Mouse (Mus musculus) neural tube, embryonic 15.5 days (tissue): ENCODE measurements around the gene Zer1. TPM values are rescaled to one million over a fixed set of nuclear protein-coding genes. Genes with fewer than 3 reads are reported as not detected.

ENCODE experiments used
- ATAC-seq: fragments of 200-750 bp; cut with Nextera tagmentation; 2 replicates; pipeline ENCODE4 v1.8.0; 2017; ENCODE audit warnings: mild to moderate bottlenecking, moderate TSS enrichment, moderate library complexity; ENCODE audit not compliant: low FRiP score
- H3K27ac ChIP-seq: fragments of 300-500 bp; sonication (generic); replicated peaks from 2 replicates; pipeline ENCODE4 v1.5.1; 2015; ENCODE audit warnings: mild to moderate bottlenecking, inconsistent platforms
- H3K27me3 ChIP-seq: fragments of 300-500 bp; sonication (generic); replicated peaks from 2 replicates; pipeline ENCODE4 v1.6.1; 2015; ENCODE audit warnings: inconsistent platforms
- H3K36me3 ChIP-seq: fragments of 300-500 bp; sonication (generic); 2 replicates; pipeline ENCODE4 v1.6.1; 2015; ENCODE audit warnings: inconsistent platforms
- H3K4me1 ChIP-seq: fragments of 300-500 bp; sonication (generic); 2 replicates; pipeline ENCODE4 v1.6.1; 2015; ENCODE audit warnings: inconsistent platforms
- H3K4me2 ChIP-seq: fragments of 300-500 bp; sonication (generic); 2 replicates; pipeline ENCODE4 v1.6.1; 2015; ENCODE audit warnings: inconsistent platforms, mild to moderate bottlenecking, moderate library complexity
- H3K4me3 ChIP-seq: fragments of 300-500 bp; sonication (generic); replicated peaks from 2 replicates; pipeline ENCODE4 v1.5.1; 2015; ENCODE audit warnings: mild to moderate bottlenecking, inconsistent platforms
- H3K9ac ChIP-seq: fragments of 300-500 bp; sonication (generic); replicated peaks from 2 replicates; pipeline ENCODE4 v1.6.1; 2015; ENCODE audit warnings: mild to moderate bottlenecking, inconsistent platforms
- H3K9me3 ChIP-seq: fragments of 300-500 bp; sonication (generic); replicated peaks from 2 replicates; pipeline ENCODE4 v1.6.1; 2016; ENCODE audit warnings: inconsistent platforms
- WGBS: fragments of 180-500 bp; shearing (Covaris S2); methylation state at CpG from one replicate; pipeline ENCODE4 v1.1.7; 2015; ENCODE audit warnings: mixed read lengths; 5-methylcytosine and 5-hydroxymethylcytosine counted together
- polyA plus RNA-seq: library from polyadenylated mRNA; unstranded; fragments of >200 nt; fragmentation: Nextera tagmentation; extraction: Ambion mirVana; gene quantifications from 2 replicates; pipeline ENCODE4 v1.2.1, GENCODE M21; 2015

The Zer1 gene
- polyA plus RNA-seq, 1 experiment from 2014 or later = 14.5 TPM

DNA sequence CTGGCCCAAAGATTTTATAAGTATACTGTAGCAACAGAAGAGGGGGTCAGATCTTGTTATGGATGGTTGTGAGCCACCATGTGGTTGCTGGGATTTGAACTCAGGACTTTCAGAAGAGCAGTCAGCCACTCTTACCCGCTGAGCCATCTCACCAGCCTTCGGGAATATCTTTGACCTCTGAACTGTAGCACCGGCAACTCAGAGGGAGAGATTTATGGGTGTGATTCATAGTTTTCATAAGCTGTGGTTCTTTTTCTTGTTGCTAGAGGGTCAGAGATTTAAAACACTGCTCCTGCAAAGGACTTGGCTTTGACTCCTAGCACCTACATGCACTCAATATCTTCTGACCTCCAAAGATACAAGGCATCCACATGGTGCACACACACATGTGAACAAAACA lies 48.8 kb downstream of the Zer1 start:
- 72% methylated on average over 3 of the region's 3 CpGs for WGBS
- Histone ChIP-seq H3K36me3 (peaks cover 15% of the 10 kb centered on the region), H3K4me2 (no peak overlapping the region), H3K9ac (no peak overlapping the region), H3K27me3 (no peaks in the 10 kb centered on the region), H3K27ac (no peak overlapping the region), H3K4me1 (peaks cover 13% of the 10 kb centered on the region), H3K4me3 (no peak overlapping the region), H3K9me3 (no peaks in the 10 kb centered on the region)
- no peak for ATAC-seq

DNA sequence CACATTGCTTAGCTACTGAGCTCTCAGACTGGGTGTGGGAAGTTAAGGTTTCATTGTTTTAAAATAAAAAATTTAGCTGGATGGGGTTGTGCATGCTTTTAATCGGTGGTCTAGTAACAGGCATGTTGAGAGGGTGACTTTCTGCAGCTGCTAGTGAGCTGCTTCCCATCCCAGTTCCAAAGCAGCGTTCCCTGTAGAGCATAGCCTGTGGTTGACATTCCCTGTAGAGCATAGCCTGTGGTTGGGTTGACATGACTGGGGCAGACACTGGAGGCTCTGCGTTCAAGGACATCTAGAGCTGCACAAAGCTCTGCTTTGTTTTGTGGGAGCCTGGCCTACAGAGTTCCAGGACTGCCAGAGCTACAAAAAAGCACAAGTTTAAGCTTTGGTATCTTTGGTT lies 51.1 kb downstream of the Zer1 start:
- no peak overlapping the region for H3K4me2 ChIP-seq
- H3K27ac ChIP-seq = no peak overlapping the region
- no peaks in the 10 kb centered on the region for H3K9me3 ChIP-seq
- no peak overlapping the region for H3K9ac ChIP-seq
- H3K4me3 ChIP-seq = no peak overlapping the region
- WGBS = 77% methylated on average over 3 of the region's 3 CpGs
- ATAC-seq = no peak
- H3K4me1 ChIP-seq = peaks cover 18% of the 10 kb centered on the region
- H3K27me3 ChIP-seq = no peaks in the 10 kb centered on the region
- peaks cover 30% of the 10 kb centered on the region for H3K36me3 ChIP-seq

DNA sequence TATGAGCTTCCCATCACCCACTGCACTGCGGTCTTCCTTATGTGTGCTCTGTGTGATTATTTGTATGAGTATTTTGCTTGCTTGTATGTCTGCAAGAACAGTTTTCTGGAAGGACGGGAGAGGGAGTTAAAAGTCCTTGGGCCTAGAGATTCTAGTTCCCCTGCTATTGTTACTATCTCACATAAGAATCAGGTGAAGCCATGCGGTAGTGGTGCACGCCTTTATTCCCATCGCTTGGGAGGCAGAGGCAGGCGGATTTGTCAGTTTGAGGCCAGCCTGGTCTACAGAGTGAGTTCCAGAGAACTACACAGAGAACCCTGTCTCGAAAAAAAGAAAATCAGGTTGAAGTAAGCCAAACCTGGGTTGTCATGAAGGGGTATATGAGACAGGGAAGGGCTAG lies 51.5 kb downstream of the Zer1 start:
- H3K9ac ChIP-seq = no peak overlapping the region
- no peaks in the 10 kb centered on the region for H3K27me3 ChIP-seq
- no peak overlapping the region for H3K27ac ChIP-seq
- H3K9me3 ChIP-seq = no peaks in the 10 kb centered on the region
- H3K36me3 ChIP-seq = peaks cover 30% of the 10 kb centered on the region
- no peak overlapping the region for H3K4me3 ChIP-seq
- no peak for ATAC-seq
- WGBS = 77% methylated on average over 7 of the region's 7 CpGs
- peaks cover 19% of the 10 kb centered on the region for H3K4me1 ChIP-seq
- no peak overlapping the region for H3K4me2 ChIP-seq

DNA sequence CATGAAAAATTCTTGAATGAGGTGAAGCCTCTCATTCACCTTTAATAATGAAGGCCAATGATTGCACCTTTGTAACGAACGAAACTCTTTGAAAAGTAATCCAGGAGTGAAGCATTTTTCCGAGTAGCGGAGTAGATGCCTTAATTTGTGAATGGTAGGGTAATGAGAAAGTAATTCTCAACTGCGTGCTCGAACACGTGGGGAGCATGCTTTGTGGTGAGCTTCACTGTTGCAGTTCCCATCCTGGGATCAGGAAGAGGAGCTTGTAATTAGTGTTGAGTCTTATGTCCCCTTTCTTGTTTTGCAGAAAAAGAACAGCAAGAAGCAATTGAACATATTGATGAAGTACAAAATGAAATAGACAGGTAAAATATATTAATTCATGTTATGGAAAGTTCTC lies 56.4 kb downstream of the Zer1 start:
- Histone ChIP-seq H3K9ac (peak overlapping the region; percentile 99), H3K27me3 (no peaks in the 10 kb centered on the region), H3K4me3 (peak overlapping the region; percentile 95), H3K9me3 (no peaks in the 10 kb centered on the region), H3K27ac (no peak overlapping the region), H3K4me1 (peaks cover 26% of the 10 kb centered on the region), H3K36me3 (peaks cover 23% of the 10 kb centered on the region), H3K4me2 (peak overlapping the region; percentile 76)
- ATAC-seq = no peak
- WGBS = 15% methylated on average over 7 of the region's 7 CpGs

DNA sequence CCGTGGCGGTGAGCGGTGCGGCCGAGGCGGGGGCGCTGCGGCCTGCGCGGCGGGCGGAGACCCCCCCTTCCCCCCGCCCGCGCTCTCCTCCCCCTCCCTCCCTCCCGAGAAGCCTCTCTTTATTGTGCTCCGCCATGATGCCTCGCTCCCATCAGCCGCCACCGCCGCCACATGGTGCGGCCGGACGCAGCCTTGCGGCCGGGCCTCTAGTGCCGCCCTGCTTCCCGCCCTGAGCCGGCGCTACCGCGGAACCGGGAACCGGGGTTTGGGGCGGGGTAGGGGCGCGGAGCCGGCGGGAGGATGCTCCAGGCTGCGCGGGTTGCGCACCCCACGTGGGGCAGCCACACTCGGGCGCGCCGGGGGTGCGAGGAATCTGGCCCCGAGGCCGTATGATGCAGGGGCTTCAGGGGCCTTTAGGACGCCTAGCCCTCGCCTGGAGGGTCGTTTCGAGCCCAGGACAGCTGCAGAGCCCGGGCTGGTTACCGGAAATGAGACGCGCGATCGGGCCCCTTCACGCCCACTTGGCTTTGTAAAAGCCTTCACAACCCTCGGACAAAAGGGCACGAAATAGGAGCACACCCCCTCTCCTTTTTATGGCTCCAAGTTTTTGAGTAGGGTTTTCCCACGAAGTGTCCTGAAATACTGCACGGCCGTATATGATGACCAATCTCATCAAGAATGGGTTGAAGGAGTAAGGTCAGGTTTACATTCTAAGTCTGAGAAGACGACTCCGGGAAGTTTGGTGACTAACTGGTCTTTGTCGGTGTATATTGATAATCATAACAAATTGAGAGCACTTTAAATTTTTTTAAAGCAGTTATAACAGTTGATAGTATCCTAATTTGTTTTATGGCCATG lies 57.1 kb downstream of the Zer1 start:
- Histone ChIP-seq H3K9me3 (no peaks in the 10 kb centered on the region), H3K36me3 (peaks cover 16% of the 10 kb centered on the region), H3K4me1 (peaks cover 33% of the 10 kb centered on the region), H3K9ac (peak overlapping the region; percentile 99), H3K27ac (peak overlapping the region; percentile 100), H3K27me3 (no peaks in the 10 kb centered on the region), H3K4me3 (peak overlapping the region; percentile 95), H3K4me2 (peak overlapping the region; percentile 76)
- under 1% methylated on average over 46 of the region's 69 CpGs for WGBS
- peak; percentile 74 for ATAC-seq

DNA sequence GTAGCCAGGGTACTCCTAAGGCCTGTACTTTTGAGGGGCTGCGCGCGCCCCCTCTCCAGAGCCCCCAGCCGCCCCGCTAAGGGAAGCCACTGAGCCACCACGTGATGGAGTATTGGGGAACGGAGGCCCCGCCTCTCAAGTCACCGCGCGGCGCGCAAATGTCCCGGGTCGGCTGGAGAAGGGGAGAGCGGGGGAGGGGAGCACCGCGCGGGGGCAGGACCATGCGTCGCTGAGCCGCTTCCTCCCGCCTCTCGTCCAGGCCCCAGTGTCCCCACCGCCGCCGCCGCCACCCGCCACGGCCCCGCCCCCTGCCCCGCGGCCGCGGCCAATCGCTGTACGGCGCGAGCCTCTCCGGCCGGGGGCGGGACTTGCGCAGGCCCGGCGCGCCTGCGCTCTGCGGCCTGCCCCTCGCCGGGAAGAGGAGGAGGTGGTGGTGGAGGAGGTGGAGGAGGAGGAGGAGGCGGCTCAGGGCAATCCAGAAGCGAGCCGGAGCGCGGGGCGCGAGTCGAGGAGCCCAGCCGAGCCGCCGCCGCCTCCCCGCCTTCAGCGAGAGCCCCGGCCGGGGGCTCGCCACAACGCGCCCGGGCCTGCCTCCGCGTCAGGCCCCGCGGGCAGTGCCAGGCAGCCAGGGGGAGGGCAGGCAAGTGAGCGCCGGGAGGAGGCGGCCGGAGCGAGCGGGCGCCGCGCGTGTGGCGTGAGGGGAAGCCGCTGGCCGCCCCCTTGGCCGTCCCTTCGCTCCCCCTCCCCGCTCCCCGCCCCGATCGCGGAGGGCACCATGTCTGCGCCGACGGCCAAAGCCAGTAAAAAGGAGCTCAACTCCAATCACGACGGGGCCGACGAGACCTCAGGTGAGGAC lies 58.1 kb downstream of the Zer1 start:
- H3K4me3 ChIP-seq = peak overlapping the region; percentile 95
- under 1% methylated on average over 59 of the region's 101 CpGs for WGBS
- ATAC-seq = peak; percentile 96

DNA sequence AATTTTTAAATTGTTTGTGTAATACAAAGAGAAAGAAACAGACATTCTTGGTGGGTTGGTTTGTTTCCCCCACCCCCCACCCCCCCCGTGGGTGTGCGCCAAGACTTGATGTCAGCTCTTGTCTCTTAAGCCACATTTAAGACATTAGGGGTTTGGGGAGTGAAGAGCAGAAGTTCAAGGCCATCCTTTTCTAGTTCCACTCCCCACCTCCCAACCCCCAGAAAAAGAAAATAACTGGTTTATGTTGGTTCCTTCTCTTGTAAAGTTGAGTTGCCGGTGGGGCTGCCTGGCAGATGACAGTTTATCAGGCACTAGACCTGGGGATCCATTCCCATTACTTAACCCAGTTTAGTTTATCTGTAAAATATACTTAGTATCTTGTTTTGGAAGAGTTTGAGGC lies 60.1 kb downstream of the Zer1 start:
- no peak overlapping the region for H3K4me3 ChIP-seq
- ATAC-seq = no peak
- no peak overlapping the region for H3K27ac ChIP-seq
- 0 out of 2 replicates have a peak, but pooled peaks cover 3% of the 10 kb centered on the region for H3K36me3 ChIP-seq
- H3K4me1 ChIP-seq = peaks cover 45% of the 10 kb centered on the region
- 48% methylated on average over 3 of the region's 3 CpGs for WGBS
- no peaks in the 10 kb centered on the region for H3K9me3 ChIP-seq
- H3K9ac ChIP-seq = no peak overlapping the region
- H3K27me3 ChIP-seq = no peaks in the 10 kb centered on the region
- H3K4me2 ChIP-seq = no peak overlapping the region

More for the DNA sequence above, 58.1 kb downstream of the Zer1 start:
- Histone ChIP-seq H3K9me3 (no peaks in the 10 kb centered on the region), H3K9ac (peak overlapping the region; percentile 99), H3K36me3 (peaks cover 16% of the 10 kb centered on the region), H3K27ac (peak overlapping the region; percentile 100), H3K27me3 (no peaks in the 10 kb centered on the region), H3K4me1 (peaks cover 42% of the 10 kb centered on the region), H3K4me2 (peak overlapping the region; percentile 76)

DNA sequence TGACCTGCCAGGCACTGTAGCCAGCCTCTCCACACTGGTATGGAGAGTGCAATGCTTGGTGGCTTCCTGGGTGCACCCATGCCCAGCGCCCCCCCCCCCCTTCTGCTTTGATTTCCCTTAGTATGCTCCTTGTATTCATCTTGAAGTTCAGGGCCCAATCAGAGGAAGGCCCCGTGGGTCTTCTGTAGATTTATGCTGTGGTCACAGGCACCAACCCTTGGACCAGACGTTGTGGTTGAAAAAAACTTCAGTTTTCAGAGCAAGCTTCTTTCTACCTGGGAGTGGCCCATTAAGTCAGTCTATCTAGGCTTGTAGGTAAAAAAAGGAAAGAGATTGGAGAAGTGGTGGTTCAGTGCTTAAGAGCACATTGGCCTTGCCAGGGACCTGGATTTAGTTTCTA lies 60.6 kb downstream of the Zer1 start:
- H3K4me1 ChIP-seq = peaks cover 45% of the 10 kb centered on the region
- H3K9me3 ChIP-seq = no peaks in the 10 kb centered on the region
- no peaks in the 10 kb centered on the region for H3K27me3 ChIP-seq
- ATAC-seq = no peak
- 0% methylated on average over 2 of the region's 3 CpGs for WGBS
- peak overlapping the region; percentile 96 for H3K4me2 ChIP-seq
- H3K9ac ChIP-seq = no peak overlapping the region
- peak overlapping the region; percentile 45; the same call in 1 of the 2 replicates for H3K4me3 ChIP-seq
- no peaks in the 10 kb centered on the region for H3K36me3 ChIP-seq
- H3K27ac ChIP-seq = no peak overlapping the region

DNA sequence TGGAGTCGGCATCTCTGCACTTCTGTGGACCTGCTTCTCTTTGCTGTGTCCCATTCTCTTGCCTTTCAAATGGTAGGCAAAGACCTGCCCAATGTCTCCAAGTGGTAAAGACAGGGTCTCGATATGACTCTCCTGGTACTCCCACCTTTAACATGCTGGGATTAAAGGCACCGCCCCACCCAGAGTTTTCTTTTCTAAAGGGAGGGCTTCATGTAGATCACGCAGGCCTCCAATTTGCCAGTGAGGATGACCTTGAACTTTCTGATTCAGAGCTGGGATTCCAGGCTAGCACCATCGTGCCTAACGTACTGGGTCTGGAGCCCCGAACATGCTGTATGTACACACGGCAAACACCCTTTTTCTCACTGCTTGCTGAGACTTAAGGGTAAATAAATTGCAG lies 61.1 kb downstream of the Zer1 start:
- H3K27ac ChIP-seq = peak overlapping the region; percentile 69

DNA sequence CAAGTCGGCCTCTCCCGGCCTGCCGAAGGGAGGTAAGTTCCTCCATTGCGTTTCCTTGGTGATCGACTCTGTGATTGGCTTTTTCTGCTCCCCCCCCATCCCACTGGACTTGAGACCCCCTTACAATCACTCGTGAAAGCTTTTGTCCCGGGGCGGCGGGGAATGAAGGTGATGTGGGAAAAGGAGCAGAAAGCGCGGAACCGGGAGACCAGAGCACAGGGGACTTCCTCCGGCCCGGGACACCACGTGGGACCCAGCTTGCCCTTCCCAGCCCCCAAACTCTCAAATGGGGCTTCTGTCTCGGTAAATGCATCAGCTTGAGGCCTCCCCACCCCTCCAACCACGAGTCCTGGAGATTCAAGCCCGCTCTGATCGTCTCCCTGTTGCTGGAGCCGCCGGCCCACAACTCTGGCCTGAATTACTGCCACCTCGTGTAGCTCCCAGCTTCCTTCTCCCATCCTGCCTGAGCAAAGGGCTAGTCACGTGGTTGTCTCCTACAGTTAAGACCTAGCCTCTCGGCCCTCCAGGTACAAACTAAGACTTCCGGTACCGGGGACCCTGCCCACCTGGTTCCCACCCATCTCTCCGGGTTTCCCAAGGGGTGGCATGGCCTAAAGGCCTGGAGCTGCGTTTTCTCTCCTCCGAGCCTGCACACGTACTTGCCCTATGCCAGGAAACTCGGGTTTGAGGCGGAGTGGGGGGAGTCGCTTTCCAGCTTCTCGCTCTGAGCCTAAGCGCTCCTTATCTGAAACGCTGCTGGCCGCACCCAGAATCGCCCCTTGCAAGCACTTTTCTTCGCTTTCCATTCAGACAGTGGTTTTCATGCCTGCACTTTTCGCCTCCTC lies 61.9 kb downstream of the Zer1 start:
- Histone ChIP-seq H3K4me3 (peak overlapping the region; percentile 45), H3K4me2 (peak overlapping the region; percentile 96), H3K27me3 (no peaks in the 10 kb centered on the region), H3K4me1 (peaks cover 35% of the 10 kb centered on the region), H3K9ac (peak overlapping the region; percentile 48), H3K9me3 (no peaks in the 10 kb centered on the region), H3K36me3 (no peaks in the 10 kb centered on the region), H3K27ac (peak overlapping the region; percentile 69)
- ATAC-seq = no peak
- WGBS = 0% methylated on average over 40 of the region's 40 CpGs

More for the DNA sequence above, 61.1 kb downstream of the Zer1 start:
- H3K4me1 ChIP-seq = peaks cover 40% of the 10 kb centered on the region
- ATAC-seq = no peak
- H3K27me3 ChIP-seq = no peaks in the 10 kb centered on the region
- H3K9me3 ChIP-seq = no peaks in the 10 kb centered on the region
- peak overlapping the region; percentile 96 for H3K4me2 ChIP-seq
- WGBS = 8% methylated on average over 8 of the region's 8 CpGs
- H3K4me3 ChIP-seq = peak overlapping the region; percentile 45
- H3K36me3 ChIP-seq = no peaks in the 10 kb centered on the region
- peak overlapping the region; percentile 48 for H3K9ac ChIP-seq
